In genomic region chr4:32386346-32386745, GRCm38 (mm10) we compare ENCODE assay signal across 15 mouse cellular contexts.
DNase-seq lines count a peak whose midpoint lies in the region; ATAC-seq and TF ChIP-seq lines count a peak whose summit lies in the region.
"Had no signal": no experiment of that assay in that cellular context is flagged by ENCODE, and none has a peak within 500 bp of the region (broad histone marks: within the 10 kb centered on the region; RNA-seq: fewer than 3 reads in every experiment).

No protein-coding gene starts in this region.

- 49% methylated on average over 10 of the region's 10 CpGs for WGBS in kidney, embryonic 15.5 days
- 77% methylated on average over 10 of the region's 10 CpGs for WGBS in embryonic facial prominence, embryonic 10.5 days
- 50% methylated on average over 10 of the region's 10 CpGs for WGBS in heart, embryonic 11.5 days (ENCODE audit: insufficient replicate concordance)
- WGBS in limb, embryonic 14.5 days: 75% methylated on average over 10 of the region's 10 CpGs

- no peak for TF ChIP-seq POLR2A in limb, embryonic 14.5 days (IDR thresholded peaks at IDR 0.05; ENCODE audit: borderline replicate concordance, extremely low read depth, insufficient read depth, insufficient read length)

- no peak overlapping the region for H3K9ac ChIP-seq in kidney, embryonic 15.5 days
- H3K9ac ChIP-seq in heart, embryonic 11.5 days (ENCODE audit: low read depth, low read length): no peak overlapping the region
- no peak overlapping the region for H3K9ac ChIP-seq in limb, embryonic 14.5 days (ENCODE audit: low read depth, low read length, severe bottlenecking)
- H3K9ac ChIP-seq: embryonic facial prominence, embryonic 12.5 days; neural tube, embryonic 13.5 days had no signal

- no peaks in the 10 kb centered on the region for H3K27me3 ChIP-seq in kidney, embryonic 15.5 days
- no peaks in the 10 kb centered on the region for H3K27me3 ChIP-seq in embryonic facial prominence, embryonic 10.5 days (replicated peaks; ENCODE audit: low read depth, poor library complexity, severe bottlenecking)
- H3K27me3 ChIP-seq in heart, embryonic 11.5 days (ENCODE audit: control insufficient read depth, insufficient read depth, low read length): no peaks in the 10 kb centered on the region
- no peaks in the 10 kb centered on the region for H3K27me3 ChIP-seq in limb, embryonic 14.5 days (ENCODE audit: control insufficient read depth, insufficient read depth, low read length)
- H3K27me3 ChIP-seq: embryonic facial prominence, embryonic 12.5 days; neural tube, embryonic 13.5 days had no signal

- H3K4me3 ChIP-seq in kidney, embryonic 15.5 days (replicated peaks): no peak overlapping the region
- H3K4me3 ChIP-seq in embryonic facial prominence, embryonic 10.5 days: no peak overlapping the region
- H3K4me3 ChIP-seq in heart, embryonic 11.5 days (ENCODE audit: low read depth, low read length): no peak overlapping the region
- no peak overlapping the region for H3K4me3 ChIP-seq in limb, embryonic 14.5 days (replicated peaks; ENCODE audit: low read length)
- H3K4me3 ChIP-seq: embryonic facial prominence, embryonic 12.5 days; midbrain, embryonic 10.5 days; neural tube, embryonic 13.5 days had no signal

- no peaks in the 10 kb centered on the region for H3K36me3 ChIP-seq in kidney, embryonic 15.5 days
- no peaks in the 10 kb centered on the region; the same call in 1 of the 2 replicates for H3K36me3 ChIP-seq in embryonic facial prominence, embryonic 10.5 days (replicated peaks)
- H3K36me3 ChIP-seq in heart, embryonic 11.5 days (ENCODE audit: control insufficient read depth, insufficient read depth, low read length): no peaks in the 10 kb centered on the region
- H3K36me3 ChIP-seq in limb, embryonic 14.5 days (ENCODE audit: control insufficient read depth, insufficient read depth, low read length): no peaks in the 10 kb centered on the region
- H3K36me3 ChIP-seq: embryonic facial prominence, embryonic 12.5 days; neural tube, embryonic 13.5 days had no signal

- no peaks in the 10 kb centered on the region for H3K9me3 ChIP-seq in kidney, embryonic 15.5 days (replicated peaks)
- H3K9me3 ChIP-seq in embryonic facial prominence, embryonic 10.5 days: no peaks in the 10 kb centered on the region
- H3K9me3 ChIP-seq in heart, embryonic 11.5 days (replicated peaks; ENCODE audit: control insufficient read depth, low read length): no peaks in the 10 kb centered on the region
- H3K9me3 ChIP-seq in limb, embryonic 14.5 days (ENCODE audit: control insufficient read depth, low read length): no peaks in the 10 kb centered on the region
- H3K9me3 ChIP-seq: embryonic facial prominence, embryonic 12.5 days; midbrain, embryonic 10.5 days; neural tube, embryonic 13.5 days had no signal

- ATAC-seq in kidney, embryonic 15.5 days (replicated peaks; ENCODE audit: low FRiP score): peak; percentile 53; the same call in 1 of the 2 replicates
- ATAC-seq in heart, embryonic 11.5 days (replicated peaks; ENCODE audit: insufficient number of reproducible peaks, low FRiP score, low TSS enrichment): 0 out of 2 replicates have a peak, but pooled peaks have one; percentile 18
- ATAC-seq in limb, embryonic 14.5 days (ENCODE audit: low FRiP score, low read depth): peak; percentile 35; the same call in 1 of the 2 replicates

- no peak for DNase-seq in kidney, postnatal 4 days
- no peak for DNase-seq in embryonic facial prominence, embryonic 10.5 days (ENCODE audit: low spot score)
- no peak for DNase-seq in limb, embryonic 14.5 days (ENCODE audit: low spot score)
- DNase-seq in testis, postnatal 14 days (ENCODE audit: low spot score): no peak
- DNase-seq in cerebellum, postnatal 4 days (ENCODE audit: low spot score in 2 of 2): no peak
- no peak for DNase-seq in thymus, postnatal 14 days
- DNase-seq: cerebellum, adult 11 months; cerebellum, postnatal 36 days; right cerebral cortex, postnatal 4 days; thymus, adult 2 months had no signal

- H3K27ac ChIP-seq in kidney, embryonic 15.5 days: no peak overlapping the region
- H3K27ac ChIP-seq in embryonic facial prominence, embryonic 10.5 days (replicated peaks): peak overlapping the region; percentile 44; the same call in 1 of the 2 replicates
- H3K27ac ChIP-seq in heart, embryonic 11.5 days (ENCODE audit: low read depth, low read length): peak overlapping the region; percentile 57; the same call in 1 of the 2 replicates
- H3K27ac ChIP-seq in limb, embryonic 14.5 days (replicated peaks; ENCODE audit: low read depth, low read length): no peak overlapping the region
- H3K27ac ChIP-seq: embryonic facial prominence, embryonic 12.5 days; midbrain, embryonic 10.5 days had no signal

- peaks cover 49% of the 10 kb centered on the region for H3K4me1 ChIP-seq in kidney, embryonic 15.5 days
- H3K4me1 ChIP-seq in embryonic facial prominence, embryonic 10.5 days: peaks cover 46% of the 10 kb centered on the region
- peaks cover 38% of the 10 kb centered on the region for H3K4me1 ChIP-seq in heart, embryonic 11.5 days (ENCODE audit: control insufficient read depth, insufficient read depth, low read length)
- peaks cover 44% of the 10 kb centered on the region for H3K4me1 ChIP-seq in limb, embryonic 14.5 days (ENCODE audit: control insufficient read depth, insufficient read depth, low read length)

- H3K4me2 ChIP-seq in kidney, embryonic 15.5 days: no peak overlapping the region
- H3K4me2 ChIP-seq in heart, embryonic 11.5 days: no peak overlapping the region
- H3K4me2 ChIP-seq in limb, embryonic 14.5 days (replicated peaks; ENCODE audit: low read depth, low read length, severe bottlenecking): no peak overlapping the region
- H3K4me2 ChIP-seq: embryonic facial prominence, embryonic 12.5 days; neural tube, embryonic 13.5 days had no signal

Comparison
In these comparisons a context has a peak if more than half of its experiments do, and no peak if none do; other contexts are left out.
1. H3K27ac ChIP-seq: peak in embryonic facial prominence, embryonic 10.5 days (single experiment) and heart, embryonic 11.5 days (single experiment); none in kidney, embryonic 15.5 days (single experiment) and limb, embryonic 14.5 days (single experiment).
2. Peak in every context shown above with its lines, with median percentiles within 50 percentile points of each other: ATAC-seq.